ENCODE assay signal across 8 mouse cellular contexts in the genomic region with DNA sequence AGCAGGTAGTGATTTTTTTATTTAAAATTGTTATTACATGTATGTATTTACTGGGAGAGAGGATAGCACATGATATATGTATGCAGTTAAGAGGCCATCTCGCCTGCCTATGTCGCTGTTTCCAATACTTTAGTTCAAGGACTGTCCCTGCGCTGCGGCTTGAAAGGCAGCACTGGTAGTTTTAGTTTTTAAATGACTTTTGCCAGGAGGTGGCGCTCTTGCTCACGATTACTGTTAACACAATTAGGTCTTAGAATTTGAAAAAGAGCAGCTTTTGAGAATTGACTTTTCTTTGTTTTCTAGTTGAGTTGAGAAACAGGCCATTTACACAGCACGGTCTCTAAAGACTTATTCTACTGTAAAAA.
DNase-seq lines count a peak whose midpoint lies in the region; ATAC-seq and TF ChIP-seq lines count a peak whose summit lies in the region.

No protein-coding gene starts in this region.

- H3K4me1 ChIP-seq in erythroblast, embryonic 14.5 days (ENCODE audit: control insufficient read depth): peaks cover 5% of the 10 kb centered on the region
- H3K4me1 ChIP-seq in heart, embryonic 11.5 days (ENCODE audit: control insufficient read depth, insufficient read depth, low read length): no peaks in the 10 kb centered on the region
- no peaks in the 10 kb centered on the region; the same call in 1 of the 2 replicates for H3K4me1 ChIP-seq in kidney, embryonic 14.5 days (ENCODE audit: control insufficient read depth, insufficient read depth, low read length)
- H3K4me1 ChIP-seq in limb, embryonic 15.5 days: no peaks in the 10 kb centered on the region
- H3K4me1 ChIP-seq in midbrain, postnatal 0 days (ENCODE audit: insufficient read depth, low read length): peaks cover 2% of the 10 kb centered on the region; the same call in 1 of the 2 replicates
- 0 out of 2 replicates have a peak, but pooled peaks cover 4% of the 10 kb centered on the region for H3K4me1 ChIP-seq in stomach, embryonic 14.5 days (ENCODE audit: control insufficient read depth, insufficient read depth, low read length)

- H3K9me3 ChIP-seq in erythroblast, embryonic 14.5 days (ENCODE audit: control insufficient read depth, low read length): no peaks in the 10 kb centered on the region
- H3K9me3 ChIP-seq in heart, embryonic 11.5 days (replicated peaks; ENCODE audit: control insufficient read depth, low read length): no peaks in the 10 kb centered on the region
- no peaks in the 10 kb centered on the region for H3K9me3 ChIP-seq in kidney, embryonic 14.5 days (ENCODE audit: control insufficient read depth, low read length)
- no peaks in the 10 kb centered on the region for H3K9me3 ChIP-seq in limb, embryonic 15.5 days
- H3K9me3 ChIP-seq in midbrain, postnatal 0 days (ENCODE audit: low read length): no peaks in the 10 kb centered on the region
- no peaks in the 10 kb centered on the region for H3K9me3 ChIP-seq in stomach, embryonic 14.5 days (ENCODE audit: control insufficient read depth, low read depth, low read length)

- ATAC-seq in heart, embryonic 11.5 days (replicated peaks; ENCODE audit: insufficient number of reproducible peaks, low FRiP score, low TSS enrichment): no peak
- no peak for ATAC-seq in kidney, embryonic 14.5 days (ENCODE audit: low FRiP score, low TSS enrichment)
- ATAC-seq in limb, embryonic 15.5 days (ENCODE audit: insufficient number of reproducible peaks, low FRiP score, low TSS enrichment, low read depth): no peak
- 0 out of 2 replicates have a peak, but pooled peaks have one; percentile 56 for ATAC-seq in midbrain, postnatal 0 days (ENCODE audit: low FRiP score)
- no peak for ATAC-seq in stomach, embryonic 14.5 days (ENCODE audit: insufficient number of reproducible peaks, insufficient read depth, low FRiP score, low read depth)

- peak overlapping the region; percentile 23 for H3K4me3 ChIP-seq in erythroblast, embryonic 14.5 days (replicated peaks)
- no peak overlapping the region for H3K4me3 ChIP-seq in heart, embryonic 11.5 days (ENCODE audit: low read depth, low read length)
- H3K4me3 ChIP-seq in kidney, embryonic 14.5 days (ENCODE audit: low read length): no peak overlapping the region
- no peak overlapping the region for H3K4me3 ChIP-seq in limb, embryonic 15.5 days
- H3K4me3 ChIP-seq in midbrain, postnatal 0 days (ENCODE audit: low read depth, low read length): peak overlapping the region; percentile 22; the same call in 1 of the 2 replicates
- H3K4me3 ChIP-seq in stomach, embryonic 14.5 days (ENCODE audit: low read depth, low read length): no peak overlapping the region

- no peak overlapping the region; the same call in 1 of the 2 replicates for H3K27ac ChIP-seq in heart, embryonic 11.5 days (ENCODE audit: low read depth, low read length)
- H3K27ac ChIP-seq in kidney, embryonic 14.5 days (ENCODE audit: low read depth, low read length): peak overlapping the region; percentile 56; the same call in 1 of the 2 replicates
- no peak overlapping the region for H3K27ac ChIP-seq in limb, embryonic 15.5 days
- no peak overlapping the region for H3K27ac ChIP-seq in midbrain, postnatal 0 days (ENCODE audit: low read depth, low read length)
- H3K27ac ChIP-seq in stomach, embryonic 14.5 days (ENCODE audit: low read length): no peak overlapping the region

- TF ChIP-seq CTCF in midbrain, postnatal 0 days (IDR thresholded peaks at IDR 0.05): peak; percentile 83

- peak overlapping the region; percentile 42 for H3K4me2 ChIP-seq in heart, embryonic 11.5 days
- no peak overlapping the region for H3K4me2 ChIP-seq in kidney, embryonic 14.5 days (replicated peaks; ENCODE audit: low read depth, low read length)
- H3K4me2 ChIP-seq in limb, embryonic 15.5 days: peak overlapping the region; percentile 33; the same call in 1 of the 2 replicates
- peak overlapping the region; percentile 54 for H3K4me2 ChIP-seq in midbrain, postnatal 0 days (ENCODE audit: low read depth, low read length, poor library complexity, severe bottlenecking)
- peak overlapping the region; percentile 28 for H3K4me2 ChIP-seq in stomach, embryonic 14.5 days (replicated peaks; ENCODE audit: low read depth, low read length)

- 5% methylated on average over 7 of the region's 7 CpGs for WGBS in heart, embryonic 11.5 days (ENCODE audit: insufficient replicate concordance)
- 12% methylated on average over 7 of the region's 7 CpGs for WGBS in kidney, embryonic 14.5 days
- WGBS in limb, embryonic 15.5 days: 9% methylated on average over 7 of the region's 7 CpGs
- 4% methylated on average over 7 of the region's 7 CpGs for WGBS in midbrain, postnatal 0 days
- 12% methylated on average over 7 of the region's 7 CpGs for WGBS in stomach, embryonic 14.5 days

- no peaks in the 10 kb centered on the region for H3K36me3 ChIP-seq in erythroblast, embryonic 14.5 days (ENCODE audit: control insufficient read depth)
- no peaks in the 10 kb centered on the region for H3K36me3 ChIP-seq in heart, embryonic 11.5 days (ENCODE audit: control insufficient read depth, insufficient read depth, low read length)
- H3K36me3 ChIP-seq in kidney, embryonic 14.5 days (ENCODE audit: control insufficient read depth, insufficient read depth, low read length): no peaks in the 10 kb centered on the region
- no peaks in the 10 kb centered on the region for H3K36me3 ChIP-seq in limb, embryonic 15.5 days
- H3K36me3 ChIP-seq in midbrain, postnatal 0 days (ENCODE audit: insufficient read depth, low read length): no peaks in the 10 kb centered on the region
- H3K36me3 ChIP-seq in stomach, embryonic 14.5 days (ENCODE audit: control insufficient read depth, insufficient read depth, low read length): no peaks in the 10 kb centered on the region

- H3K27me3 ChIP-seq in erythroblast, embryonic 14.5 days (ENCODE audit: control insufficient read depth): 0 out of 2 replicates have a peak, but pooled peaks cover 2% of the 10 kb centered on the region
- H3K27me3 ChIP-seq in heart, embryonic 11.5 days (ENCODE audit: control insufficient read depth, insufficient read depth, low read length): no peaks in the 10 kb centered on the region
- H3K27me3 ChIP-seq in kidney, embryonic 14.5 days (ENCODE audit: control insufficient read depth, insufficient read depth, low read length): no peaks in the 10 kb centered on the region
- peaks cover 6% of the 10 kb centered on the region; the same call in 1 of the 2 replicates for H3K27me3 ChIP-seq in limb, embryonic 15.5 days
- no peaks in the 10 kb centered on the region for H3K27me3 ChIP-seq in midbrain, postnatal 0 days (ENCODE audit: insufficient read depth, low read length)
- no peaks in the 10 kb centered on the region for H3K27me3 ChIP-seq in stomach, embryonic 14.5 days (ENCODE audit: control insufficient read depth, insufficient read depth, low read length)

- peak overlapping the region; percentile 10; the same call in 1 of the 2 replicates for H3K9ac ChIP-seq in heart, embryonic 11.5 days (ENCODE audit: low read depth, low read length)
- H3K9ac ChIP-seq in kidney, embryonic 14.5 days (ENCODE audit: low read depth, low read length): no peak overlapping the region
- H3K9ac ChIP-seq in limb, embryonic 15.5 days: no peak overlapping the region
- no peak overlapping the region for H3K9ac ChIP-seq in midbrain, postnatal 0 days (replicated peaks; ENCODE audit: low read length, poor library complexity, severe bottlenecking)
- no peak overlapping the region for H3K9ac ChIP-seq in stomach, embryonic 14.5 days (replicated peaks; ENCODE audit: low read depth, low read length)

- peak; percentile 62 for DNase-seq in CD4-positive helper T cell, adult 2 months (ENCODE audit: low read depth, low spot score)
- DNase-seq in brain, embryonic 18.5 days (ENCODE audit: low read depth, low spot score): peak; percentile 74
- peak; percentile 94 for DNase-seq in midbrain, postnatal 0 days (ENCODE audit: low spot score)

Comparison
In these comparisons a context has a peak if more than half of its experiments do, and no peak if none do; other contexts are left out.
1. H3K4me3 ChIP-seq: peak in erythroblast, embryonic 14.5 days (single experiment) and midbrain, postnatal 0 days (single experiment); none in heart, embryonic 11.5 days (single experiment), kidney, embryonic 14.5 days (single experiment), limb, embryonic 15.5 days (single experiment) and stomach, embryonic 14.5 days (single experiment).
2. Peak in every context shown above with its lines, with median percentiles within 50 percentile points of each other: DNase-seq.